Mouse (Mus musculus): ENCODE results near the gene Serinc2. TPM values are rescaled to one million over a fixed set of nuclear protein-coding genes. Genes with fewer than 3 reads are reported as not detected.

Gene Serinc2
- total RNA-seq (2021) = 10 to 100 TPM; 55.4 to 76.6 TPM
- long read RNA-seq, experiment 1, transcript Serinc2-201 (10 exons, 1,878 nt) = major isoform, 40 of 108 reads
- long read RNA-seq, experiment 1, transcript Serinc2-203 (10 exons, 1,881 nt) = minor isoform, 36 of 108 reads
- long read RNA-seq, experiment 1, partial matches to known transcripts = 4 of 108 reads
- long read RNA-seq, experiment 1, other reads (novel, unspliced or antisense) = 28 of 108 reads
- long read RNA-seq, experiment 2, transcript Serinc2-201 (10 exons, 1,878 nt) = major isoform, 35 of 89 reads
- long read RNA-seq, experiment 2, transcript Serinc2-203 (10 exons, 1,881 nt) = minor isoform, 29 of 89 reads
- long read RNA-seq, experiment 2, partial matches to known transcripts = 3 of 89 reads
- long read RNA-seq, experiment 2, other reads (novel, unspliced or antisense) = 22 of 89 reads

DNA sequence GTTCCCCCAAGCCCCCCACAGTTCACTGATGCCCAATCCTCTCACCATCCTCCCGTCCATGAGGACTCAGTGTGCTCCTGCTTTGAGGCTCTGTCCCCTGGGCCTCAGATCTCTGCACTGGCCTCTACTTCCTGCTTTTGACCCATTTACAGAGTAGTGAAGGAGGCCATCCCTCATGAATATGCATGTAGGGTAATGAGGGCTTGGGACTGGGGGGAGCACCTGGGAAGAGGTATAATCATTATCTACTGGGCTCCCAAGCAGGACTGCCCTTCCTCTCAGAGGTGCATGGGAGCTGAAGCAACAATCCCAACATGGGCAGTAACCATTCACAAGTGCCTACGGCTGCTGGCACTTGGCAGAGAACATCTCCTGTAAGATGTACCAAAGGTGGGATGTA, at the start of gene Serinc2:
Gene Serinc2 (minus strand): TSS at position 101 of the 400 bp plus-strand sequence.
- intact Hi-C loops (cut with DNase I) = no loop called here
- no peak for DNase-seq

DNA sequence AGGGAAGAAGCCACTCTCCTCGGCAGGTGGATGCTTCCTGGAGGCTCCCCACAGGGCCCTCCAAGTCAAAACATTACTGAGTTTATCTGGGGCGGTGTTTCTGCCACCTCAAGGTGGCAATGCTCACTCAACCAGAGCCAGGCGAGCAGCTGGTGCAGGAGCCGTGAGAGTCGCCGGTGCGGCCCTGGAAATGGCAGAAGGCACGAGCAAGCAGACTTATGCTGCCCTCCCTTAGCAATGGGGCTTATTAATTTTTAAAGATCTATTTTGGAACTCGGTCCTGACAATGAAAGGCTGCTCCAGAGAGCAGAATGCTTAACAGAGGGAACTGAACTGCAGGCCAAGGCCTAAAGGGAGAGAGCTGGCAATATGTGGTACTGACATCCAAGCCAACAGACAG, 48.4 kb upstream of the Serinc2 start:
- no peak for DNase-seq
- intact Hi-C loops (cut with DNase I) = no loop called here

DNA sequence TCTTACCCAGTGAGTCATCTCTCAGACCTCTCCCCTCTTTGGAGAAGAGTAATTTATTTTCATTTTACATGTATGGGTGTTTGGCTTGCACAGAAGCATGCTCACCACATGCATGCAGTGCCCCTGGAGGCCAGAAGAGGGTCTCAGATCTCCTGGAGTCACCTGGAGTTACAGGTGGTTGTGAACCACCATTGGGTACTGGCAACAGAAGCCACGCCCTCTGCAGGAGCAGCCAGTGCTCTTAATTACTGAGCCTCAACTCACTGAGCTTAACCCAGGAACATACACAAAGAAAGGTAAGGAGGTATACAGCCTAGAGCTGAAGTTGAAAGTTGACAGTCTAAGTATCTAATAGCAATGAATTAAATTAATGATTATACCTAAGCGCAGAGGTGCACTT, 46.4 kb upstream of the Serinc2 start:
- intact Hi-C loops (cut with DNase I) = no loop called here
- DNase-seq = no peak

DNA sequence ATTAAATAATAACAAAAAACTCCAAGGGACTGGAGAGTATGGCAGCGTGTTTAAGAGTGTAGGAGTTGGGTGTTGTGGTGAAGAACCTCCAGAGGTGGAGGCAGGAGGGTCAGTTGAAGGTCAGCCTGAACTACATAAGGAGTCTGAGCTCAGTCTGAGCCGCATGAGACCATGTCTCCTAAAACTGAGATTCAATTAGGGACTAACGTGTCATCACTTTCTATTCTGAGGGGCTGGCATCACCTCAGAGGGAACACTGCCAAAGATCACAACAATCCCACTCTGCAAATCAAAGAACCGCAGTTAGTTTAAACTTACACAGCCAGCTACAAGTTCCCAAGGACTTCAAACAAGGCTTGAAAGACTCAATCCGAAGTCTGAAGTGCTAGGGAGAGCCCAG, 44.6 kb upstream of the Serinc2 start:
- no peak for DNase-seq
- intact Hi-C loops (cut with DNase I) = no loop called here

DNA sequence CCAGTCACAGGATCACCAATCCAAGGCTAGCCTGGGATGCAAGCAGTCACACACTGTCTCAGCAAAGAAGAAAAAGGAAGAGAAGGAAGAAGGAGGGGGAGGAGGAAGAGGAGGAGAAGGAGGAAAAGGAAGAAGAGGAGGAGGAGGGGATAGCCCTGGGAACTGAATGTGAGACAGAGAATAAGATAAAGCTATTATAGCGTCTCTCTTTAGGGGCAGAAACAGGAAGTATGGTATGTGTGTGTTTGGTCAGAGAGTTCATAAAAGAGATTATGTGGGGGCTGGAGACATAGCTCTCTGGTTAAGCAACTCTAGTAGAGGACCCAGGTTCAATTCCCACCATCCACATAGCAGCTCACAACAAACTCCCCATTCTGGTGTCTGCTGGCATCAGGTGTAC, 44.2 kb upstream of the Serinc2 start:
- no peak for DNase-seq
- intact Hi-C loops (cut with DNase I) = no loop called here

DNA sequence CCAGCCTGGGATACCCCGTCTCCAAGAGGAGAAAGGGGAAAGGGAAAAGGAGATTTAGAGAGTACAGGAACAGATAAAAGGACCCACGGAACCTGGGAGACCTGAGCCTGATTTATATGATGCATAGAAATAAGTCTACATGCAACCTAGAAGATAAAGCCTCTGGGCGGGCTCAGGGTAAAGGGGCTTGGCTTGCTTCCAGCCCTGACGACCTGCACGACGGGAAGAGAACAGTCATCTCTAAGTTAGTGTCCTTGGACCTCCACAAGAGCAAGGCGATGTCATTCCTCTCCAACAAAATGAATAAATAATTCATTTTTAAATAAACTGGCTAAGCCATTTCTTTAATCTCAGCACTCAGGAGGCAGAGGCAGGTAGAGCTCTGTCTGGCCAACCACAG, 43.6 kb upstream of the Serinc2 start:
- no peak for DNase-seq
- intact Hi-C loops (cut with DNase I) = no loop called here

DNA sequence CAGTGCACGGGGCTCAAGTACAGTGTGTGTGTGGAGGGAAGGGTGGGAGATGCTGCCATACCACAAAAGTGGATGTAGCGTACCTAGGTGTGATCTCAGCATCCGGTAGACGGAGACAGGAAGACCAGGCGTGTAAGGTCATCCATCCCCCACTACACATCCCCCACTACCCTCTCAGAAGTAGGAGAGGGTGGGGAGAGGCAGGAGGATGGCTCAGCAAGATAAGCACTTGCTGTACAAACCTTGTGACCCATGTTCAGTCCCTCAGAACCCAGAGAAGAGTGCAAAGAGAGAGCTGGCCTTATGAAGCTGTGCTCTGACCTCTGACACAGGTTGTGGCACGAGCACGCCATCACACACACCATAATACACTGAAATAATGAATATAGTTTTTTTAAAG, 42.6 kb upstream of the Serinc2 start:
- no peak for DNase-seq
- intact Hi-C loops (cut with DNase I) = no loop called here

DNA sequence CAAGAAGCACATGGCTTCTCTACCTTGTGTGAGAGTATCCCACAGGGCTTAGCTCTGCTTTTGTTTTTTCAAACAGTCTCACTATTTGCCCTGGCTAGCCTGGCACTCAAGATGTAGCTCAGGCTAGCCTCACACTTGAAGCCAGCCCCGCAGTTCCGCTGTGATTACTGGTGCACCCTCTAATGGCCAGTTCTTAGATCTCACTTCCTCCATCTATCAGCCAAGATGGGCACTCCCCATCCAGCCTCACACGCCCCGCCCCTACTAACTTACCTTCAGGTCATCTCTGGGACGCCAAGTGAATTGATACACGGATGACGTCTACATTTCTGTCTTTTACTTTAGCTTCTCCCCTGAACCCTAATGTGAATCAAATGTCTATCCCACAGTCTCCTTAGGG, 40.6 kb upstream of the Serinc2 start:
- intact Hi-C loops (cut with DNase I) = no loop called here
- DNase-seq = no peak

DNA sequence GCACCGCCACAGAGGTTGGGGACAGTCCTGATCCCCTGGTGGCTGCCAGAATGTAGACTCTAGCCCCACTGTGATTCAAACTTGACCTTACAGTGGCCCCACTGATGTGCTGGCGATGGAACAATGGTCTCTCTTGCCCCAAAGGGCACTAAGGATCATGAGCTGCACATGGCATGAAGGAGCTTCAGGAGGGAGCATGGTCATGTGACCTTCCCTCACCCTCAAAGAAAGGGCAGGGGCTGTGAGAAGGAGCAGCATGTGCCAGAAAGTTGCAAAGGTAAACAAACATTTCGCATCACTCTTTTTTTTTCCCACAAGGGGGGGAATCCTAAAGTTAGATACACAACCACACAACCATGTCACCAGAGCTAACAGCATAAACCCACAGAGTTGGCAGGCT, 39.1 kb upstream of the Serinc2 start:
- intact Hi-C loops (cut with DNase I) = no loop called here
- no peak for DNase-seq

DNA sequence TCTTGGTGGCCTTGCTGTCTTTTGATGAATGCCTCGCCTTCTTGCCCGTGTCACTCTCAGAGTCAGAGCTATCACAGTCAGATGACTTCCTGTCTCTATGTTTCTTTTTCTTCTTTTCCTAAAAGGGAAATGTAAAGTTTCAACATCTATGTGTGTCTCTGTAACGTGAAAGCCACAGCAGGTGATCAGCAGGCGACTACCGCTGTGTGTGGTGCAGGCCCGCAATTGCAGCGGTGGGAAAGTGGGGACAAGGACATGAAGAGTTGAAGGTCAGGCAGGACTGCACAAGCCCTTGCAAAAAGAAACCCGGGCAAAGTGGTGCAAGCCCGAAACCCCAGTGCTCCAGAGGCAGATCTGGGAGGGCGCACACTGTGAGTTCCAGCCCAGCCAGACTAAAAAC, 37.7 kb upstream of the Serinc2 start:
- DNase-seq = no peak
- intact Hi-C loops (cut with DNase I) = no loop called here

DNA sequence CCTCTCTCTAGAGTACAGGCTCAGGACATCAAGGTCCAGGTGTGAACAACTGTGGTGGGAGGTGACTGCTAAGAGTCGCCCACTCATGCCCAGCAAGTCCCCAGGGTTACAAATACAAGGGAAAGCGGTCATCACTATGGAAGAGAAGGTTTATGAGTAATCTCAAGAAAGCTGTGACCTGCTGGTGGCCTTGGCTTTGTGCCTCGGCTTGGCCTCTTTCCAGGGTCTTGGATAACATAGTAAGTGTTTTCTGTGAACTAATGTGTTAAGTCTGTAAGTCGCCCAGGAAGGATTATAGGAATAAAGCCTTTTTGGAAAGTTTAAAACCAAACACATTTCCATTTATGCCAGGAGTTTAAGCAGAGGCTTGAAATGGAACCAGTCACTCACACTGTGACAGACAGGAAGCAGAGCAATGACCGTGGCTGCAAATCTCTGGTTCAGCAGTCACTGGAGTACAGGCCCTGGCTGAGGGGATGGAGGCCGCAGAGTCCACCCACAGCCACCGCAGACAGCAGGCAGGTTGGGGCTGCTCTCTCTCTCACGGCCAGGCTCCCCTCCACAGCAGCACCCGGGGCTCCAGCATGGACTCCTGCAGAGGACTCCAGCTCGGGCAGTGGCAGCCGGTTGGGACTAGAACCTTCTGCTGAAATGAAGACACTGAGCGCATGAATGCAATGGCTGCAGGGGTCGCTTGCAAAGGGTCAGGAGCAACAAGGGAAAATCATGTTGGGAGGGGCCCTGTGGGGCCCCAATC, 36.9 kb upstream of the Serinc2 start:
- DNase-seq = no peak
- intact Hi-C loops (cut with DNase I) = no loop called here

DNA sequence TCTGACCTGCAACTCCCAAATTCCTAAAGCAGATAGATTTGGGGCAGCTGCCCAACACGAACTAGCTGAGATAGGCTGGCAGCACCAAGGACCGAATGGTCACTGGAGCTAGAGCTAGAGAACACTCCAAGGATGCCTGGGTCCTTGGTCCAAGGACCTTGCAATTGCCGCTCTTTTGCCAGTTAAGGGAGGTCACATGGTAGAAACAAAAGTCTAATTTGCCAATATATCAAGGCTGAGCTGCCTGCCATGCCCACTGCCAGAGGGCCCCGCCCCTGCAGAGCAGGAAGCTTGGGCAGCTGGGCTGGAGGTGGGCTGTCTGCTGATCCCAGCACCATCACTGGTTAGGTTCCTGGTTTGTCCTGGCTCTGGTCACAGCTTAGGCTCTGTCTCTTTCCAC, 34.5 kb upstream of the Serinc2 start:
- DNase-seq = no peak
- intact Hi-C loops (cut with DNase I) = no loop called here

DNA sequence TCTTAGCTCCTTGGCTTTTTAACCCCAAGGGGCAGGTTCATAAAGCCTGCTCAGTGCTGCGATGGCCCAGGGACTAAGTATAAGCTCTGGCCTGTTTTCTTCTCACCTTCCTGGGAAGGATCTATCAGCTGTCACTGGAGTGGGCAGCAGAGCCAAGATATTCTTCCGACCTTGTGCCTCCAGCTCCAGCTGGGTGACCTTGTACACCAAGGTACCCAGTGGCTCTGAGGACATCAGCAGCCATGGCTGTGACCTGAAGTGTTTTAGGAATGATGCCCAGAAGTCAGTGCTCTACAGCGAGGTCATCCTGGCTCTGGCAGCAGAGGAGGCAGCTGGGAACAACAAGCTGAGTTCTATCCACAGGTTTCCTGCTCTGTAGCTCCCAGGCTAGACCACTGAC, 33.5 kb upstream of the Serinc2 start:
- intact Hi-C loops (cut with DNase I) = no loop called here
- no peak for DNase-seq

DNA sequence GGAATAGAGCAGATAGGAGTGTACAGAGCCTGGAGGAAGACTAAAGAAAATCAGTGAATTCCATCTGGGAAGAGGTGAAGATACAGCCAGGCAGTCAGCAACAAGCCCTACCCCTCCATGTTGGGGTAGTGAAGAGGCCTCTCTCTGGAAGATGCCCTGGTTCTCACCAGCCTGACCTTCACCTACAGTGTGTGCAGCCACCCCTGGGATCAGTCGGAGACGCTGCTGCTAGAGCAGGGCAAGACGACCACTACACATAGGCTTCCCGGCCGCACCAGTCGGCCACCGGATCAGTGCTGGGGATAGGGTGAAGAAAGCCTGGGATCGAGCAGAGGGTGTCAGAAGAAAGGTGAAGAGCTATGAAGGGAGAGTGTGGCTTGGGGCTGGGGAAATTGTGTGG, 30.2 kb upstream of the Serinc2 start:
- DNase-seq = no peak
- intact Hi-C loops (cut with DNase I) = no loop called here

DNA sequence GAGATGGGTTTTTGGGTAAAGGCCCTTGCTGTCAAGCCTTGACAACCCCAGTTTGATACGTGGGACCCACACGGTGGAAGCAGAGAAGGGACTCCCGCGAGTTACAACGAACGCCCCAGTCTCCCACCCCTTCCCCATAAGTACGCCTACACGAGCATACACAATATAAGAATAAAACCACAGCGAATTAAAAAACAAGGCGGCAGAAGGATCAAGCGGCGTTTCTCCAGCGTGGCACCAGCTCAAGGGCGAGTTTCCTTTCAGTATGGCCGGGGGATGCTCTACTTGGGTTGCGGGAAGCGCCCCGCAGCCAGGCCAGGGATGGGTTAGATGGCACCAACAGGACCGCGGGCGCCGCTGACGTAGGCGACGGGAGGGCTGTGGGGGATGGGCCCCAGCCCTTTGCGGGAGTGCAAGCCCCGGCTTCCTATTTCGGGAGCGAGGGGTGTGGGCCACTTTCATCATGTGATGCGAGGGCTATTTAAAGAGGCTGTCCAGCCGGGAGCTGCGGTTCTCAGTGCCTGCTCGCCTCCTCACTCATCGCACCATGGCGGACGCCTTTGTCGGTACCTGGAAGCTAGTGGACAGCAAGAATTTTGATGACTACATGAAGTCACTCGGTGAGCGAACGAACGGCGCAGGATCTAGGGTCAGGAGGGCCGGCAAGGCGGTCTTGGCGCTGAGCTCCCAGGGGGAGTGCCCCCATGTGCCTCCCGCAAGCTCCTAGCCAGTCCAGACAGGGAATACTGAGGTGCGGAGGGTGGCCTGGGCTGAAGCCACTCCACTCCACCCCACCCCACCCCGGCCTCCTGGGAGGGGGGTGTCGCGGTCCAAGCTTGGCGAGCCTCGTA, 29.5 kb upstream of the Serinc2 start, which contains the start of the genes Fabp3 and Gm10570:
Gene Fabp3 (plus strand): TSS at position 365 of the 851 bp plus-strand sequence.
Gene Gm10570 (minus strand): TSS at position 444 of the 851 bp plus-strand sequence.
- DNase-seq = peak; percentile 45 to 47
- intact Hi-C loops (cut with DNase I) = no loop called here

DNA sequence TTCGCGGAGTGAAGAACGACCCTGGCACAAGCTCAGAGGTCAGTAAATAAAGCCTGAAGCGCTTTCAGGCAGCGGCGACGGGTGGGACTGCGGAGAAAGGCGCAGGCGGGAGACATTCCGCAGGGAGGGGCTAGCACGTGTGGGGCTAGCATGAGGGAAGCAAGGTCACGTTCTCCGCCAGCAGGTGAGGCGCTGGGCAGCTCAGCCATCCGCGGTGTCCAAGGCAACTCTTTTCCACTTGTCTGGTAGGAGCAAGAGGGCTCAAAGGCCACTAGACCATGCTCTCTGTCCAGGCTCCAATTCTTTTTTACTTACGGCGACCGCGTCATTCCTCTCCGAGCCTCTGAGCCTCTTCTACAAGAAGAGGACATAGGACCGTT, 28.8 kb upstream of the Serinc2 start:
- DNase-seq = peak in 1 of 2 experiments; percentile 34
- intact Hi-C loops (cut with DNase I) = no loop called here

DNA sequence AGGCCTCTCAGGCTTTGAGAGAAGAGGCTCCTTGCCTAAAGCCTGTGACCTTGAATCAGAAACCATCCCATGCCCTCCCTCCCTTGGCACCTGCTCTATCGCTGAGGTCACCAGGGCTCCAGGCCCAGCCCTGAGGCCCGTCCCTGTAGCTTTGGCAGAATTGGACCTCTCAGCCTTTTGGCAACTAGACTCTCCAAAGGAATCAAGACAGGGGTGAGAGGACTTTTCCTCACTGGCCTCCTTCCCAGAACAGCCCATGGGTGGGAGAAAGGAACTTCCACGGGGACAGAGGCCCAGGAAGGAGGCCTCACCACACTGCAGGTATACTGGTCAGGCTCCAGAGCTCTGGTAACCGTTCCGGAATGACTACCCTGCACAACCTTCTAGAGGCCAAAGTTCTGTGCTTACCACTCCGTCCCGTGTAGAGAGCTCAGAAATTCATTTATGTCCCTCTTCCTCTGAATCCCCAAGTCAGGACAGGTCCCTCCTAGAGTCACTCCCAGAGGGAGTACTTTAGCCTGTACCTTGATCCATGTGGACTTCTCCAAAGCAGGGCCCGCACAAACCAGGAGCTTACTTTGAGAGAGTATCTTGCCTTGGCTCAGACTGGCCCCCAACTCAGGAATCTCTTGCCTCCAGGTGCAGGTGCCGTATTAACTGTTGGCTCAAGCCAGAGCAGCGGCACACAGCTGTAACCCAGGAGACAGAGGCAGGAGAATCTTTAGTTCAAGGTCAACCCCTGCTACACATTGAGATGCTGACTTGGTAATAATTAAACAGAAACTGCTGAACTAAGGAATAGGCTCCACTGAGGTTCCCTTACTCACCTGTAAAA, 28.0 kb upstream of the Serinc2 start:
- intact Hi-C loops (cut with DNase I) = no loop called here
- DNase-seq = peak; percentile 38 to 50

DNA sequence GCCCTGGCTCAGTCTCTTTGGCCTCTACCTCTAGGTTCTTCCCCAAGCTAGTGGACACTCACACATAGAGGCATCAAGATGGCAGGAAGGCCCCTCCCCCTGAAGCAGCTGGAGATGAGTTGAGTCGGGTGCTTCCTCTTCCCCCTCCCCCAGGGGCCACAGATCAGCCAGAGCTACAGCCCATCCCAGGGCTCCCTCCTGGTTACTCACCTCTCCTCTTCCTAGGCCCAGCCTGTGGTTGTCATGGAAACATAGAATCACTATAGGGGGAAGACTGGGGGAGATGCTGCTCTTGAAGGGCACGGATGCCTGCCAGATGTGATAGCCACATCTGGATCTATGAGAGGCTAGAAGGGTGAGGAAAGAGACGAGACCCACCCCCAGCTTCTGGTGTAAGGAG, 25.7 kb upstream of the Serinc2 start:
- intact Hi-C loops (cut with DNase I) = no loop called here
- DNase-seq = no peak

DNA sequence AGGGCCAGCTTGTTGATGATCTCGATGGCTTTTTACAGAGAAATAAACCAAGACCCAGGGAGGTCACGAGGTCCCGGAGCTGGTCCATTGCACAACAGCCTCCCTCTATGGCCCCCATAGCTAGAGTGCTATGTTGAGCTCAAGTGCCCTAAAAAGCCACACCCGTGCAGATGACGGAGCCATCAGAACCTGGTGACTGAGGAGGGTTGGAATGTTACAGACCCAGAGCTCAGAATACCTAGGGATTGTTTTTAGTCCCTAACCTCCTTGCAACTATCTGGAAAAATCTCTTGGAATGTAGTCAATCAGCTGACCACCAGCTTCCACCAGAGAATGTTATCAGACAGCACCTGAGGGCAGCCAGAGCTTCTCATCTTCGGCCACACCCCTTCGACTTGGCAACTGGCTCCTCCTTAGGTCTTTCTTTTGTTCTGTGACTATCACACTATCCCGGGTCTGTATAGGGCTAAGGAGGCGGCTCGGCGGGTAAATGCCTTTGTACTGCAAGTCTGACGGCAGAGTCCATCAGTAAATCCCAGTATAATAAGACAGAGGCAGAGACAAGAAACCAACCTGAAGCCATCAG, 23.4 kb upstream of the Serinc2 start:
- DNase-seq = no peak
- intact Hi-C loops (cut with DNase I) = no loop called here

DNA sequence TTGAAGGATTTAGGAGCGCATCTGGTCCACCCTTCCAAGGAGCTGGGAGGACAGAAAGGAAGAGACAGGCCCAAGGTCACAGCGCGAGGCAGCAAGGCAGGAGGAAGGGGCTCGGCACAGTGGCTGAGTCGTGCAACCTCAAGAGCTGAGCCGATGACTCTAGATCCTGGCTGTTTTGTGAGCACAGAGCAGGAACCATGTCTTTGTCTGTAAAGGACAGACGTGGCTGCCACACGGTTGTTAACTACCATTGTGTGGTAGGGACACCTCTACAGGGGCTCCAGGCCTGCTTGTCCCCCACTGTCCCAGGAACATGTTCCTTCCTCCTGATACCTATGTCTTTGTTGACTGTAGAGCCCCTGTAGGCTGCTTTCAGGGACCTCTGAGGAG, 20.6 kb upstream of the Serinc2 start:
- intact Hi-C loops (cut with DNase I) = no loop called here

More for the DNA sequence above, 20.6 kb upstream of the Serinc2 start:
- no peak for DNase-seq

Data from gastrocnemius, postnatal 36 days (tissue).